Mouse (Mus musculus): ENCODE measurements at regions not wholly inside any gene's neighbourhood (a gene's known extent, or its start where the extent isn't known, plus 50 kb on each side); places are given as distances from the start of the nearest gene placed in this dataset.

DNA sequence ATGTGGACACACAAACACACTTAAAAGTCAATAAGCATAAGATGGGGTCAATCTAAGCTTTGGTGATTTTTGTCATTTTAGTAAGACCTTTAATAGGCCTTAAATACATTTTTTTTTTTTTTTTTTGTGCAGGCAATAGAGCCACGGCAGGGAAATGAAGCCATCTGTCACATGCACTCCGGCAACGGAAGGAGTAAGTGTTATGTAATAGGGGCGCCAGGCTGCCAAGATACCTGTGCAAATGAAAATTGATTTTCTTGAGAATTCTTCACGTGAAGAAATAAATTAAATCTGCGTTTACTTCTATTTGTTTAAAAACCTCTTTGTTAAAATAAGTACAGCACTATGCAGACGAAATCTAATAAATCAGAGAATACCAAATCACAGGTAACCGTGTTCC, 54.6 kb upstream of the Card11 start:
- DNase-seq (ENCODE audit: extremely low spot score, low spot score) = no peak

DNA sequence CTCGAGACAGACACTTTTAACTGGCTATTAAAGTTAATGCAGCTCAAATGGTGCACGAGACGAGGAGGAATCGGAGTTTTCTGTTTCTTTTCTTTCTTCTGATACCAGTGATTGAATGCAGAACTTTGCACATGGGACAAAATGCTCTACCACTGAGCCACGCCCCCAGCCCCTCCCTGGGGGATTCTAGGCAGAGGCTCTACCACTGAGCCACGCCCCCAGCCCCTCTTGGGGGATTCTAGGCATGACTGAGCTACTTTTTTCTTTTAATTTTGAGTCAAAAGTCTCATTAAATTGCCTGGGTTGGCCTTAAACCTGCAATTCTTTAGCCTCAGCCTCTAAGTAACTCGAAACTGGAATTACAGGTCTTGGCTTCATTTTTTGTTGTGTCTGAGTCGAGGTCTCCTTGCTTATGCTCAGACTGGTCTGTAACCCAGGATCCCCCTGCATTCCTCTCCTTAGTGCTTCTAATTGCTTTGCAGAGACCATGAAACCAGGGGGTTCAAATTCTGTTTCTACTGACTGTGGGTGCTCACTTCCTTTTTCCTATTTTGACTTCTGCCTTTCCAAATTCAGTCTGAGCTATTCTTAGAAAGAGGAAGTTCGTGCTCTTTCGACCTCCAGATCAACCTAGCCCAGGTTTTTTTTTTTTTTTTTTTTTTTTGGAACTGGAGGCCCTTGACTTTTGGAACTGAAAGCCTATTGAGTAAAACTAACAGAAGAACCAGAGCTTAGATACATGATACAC, 55.4 kb upstream of the Card11 start:
- DNase-seq (ENCODE audit: extremely low spot score, low spot score) = no peak

DNA sequence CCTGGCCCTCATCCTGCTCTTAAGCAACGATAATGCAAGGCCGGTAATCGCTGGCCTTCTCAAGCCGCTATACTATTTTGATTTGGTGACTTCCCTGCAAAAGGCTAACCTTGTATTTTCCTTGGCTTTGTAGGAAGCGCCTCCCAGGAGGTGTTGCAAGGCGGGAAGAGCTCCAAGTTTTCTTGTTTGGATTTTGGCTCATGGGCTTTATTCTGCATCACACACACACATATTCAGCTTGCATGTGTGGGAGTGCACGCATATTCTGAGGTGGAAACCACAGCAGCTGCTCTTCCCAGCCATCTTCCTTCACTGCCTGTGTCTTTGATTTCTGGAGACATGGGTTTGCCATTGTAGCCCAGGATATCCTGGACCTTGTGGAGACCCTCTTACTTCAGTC, 57.8 kb upstream of the Card11 start:
- DNase-seq (ENCODE audit: extremely low spot score, low spot score) = no peak

DNA sequence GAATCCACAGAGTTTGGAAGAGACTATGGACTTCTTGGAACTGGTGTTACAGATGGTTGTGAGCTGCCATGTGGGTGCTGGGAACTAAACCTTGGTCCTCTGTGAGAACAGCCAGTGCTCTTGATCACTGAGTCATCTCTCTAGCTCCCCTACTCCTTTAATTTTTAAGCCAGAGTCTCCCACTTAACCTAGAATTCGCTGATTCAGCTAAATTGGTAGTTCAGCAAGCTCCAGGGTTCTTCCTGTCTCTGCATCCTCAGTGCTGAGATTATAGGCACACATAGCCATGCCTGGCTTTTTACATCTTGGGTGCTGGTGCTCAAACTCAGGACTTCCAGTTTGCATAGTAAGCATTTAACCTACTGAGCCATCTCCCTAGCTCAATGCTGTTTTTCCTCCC, 58.5 kb upstream of the Card11 start:
- no peak for DNase-seq (ENCODE audit: extremely low spot score, low spot score)

DNA sequence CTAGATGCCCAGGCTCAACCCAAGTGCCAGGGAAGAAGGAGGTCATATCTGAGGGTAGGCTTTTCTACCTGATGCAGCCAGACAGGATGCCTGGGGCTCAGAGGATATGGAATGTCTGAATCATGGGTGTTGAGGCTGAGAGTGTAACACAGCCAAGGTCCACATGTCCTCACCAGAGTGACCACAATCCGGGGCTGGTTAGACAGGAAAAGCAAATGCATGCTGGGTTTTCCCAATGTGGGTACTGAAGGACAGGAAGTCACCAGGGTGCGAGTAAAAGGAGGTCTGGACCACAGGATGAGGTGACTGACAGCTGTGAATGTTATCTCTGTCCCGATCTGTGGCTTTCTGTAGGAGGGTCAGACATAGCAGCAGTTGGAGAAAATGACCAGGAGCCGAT, 61.8 kb upstream of the Card11 start:
- no peak for DNase-seq (ENCODE audit: extremely low spot score, low spot score)

DNA sequence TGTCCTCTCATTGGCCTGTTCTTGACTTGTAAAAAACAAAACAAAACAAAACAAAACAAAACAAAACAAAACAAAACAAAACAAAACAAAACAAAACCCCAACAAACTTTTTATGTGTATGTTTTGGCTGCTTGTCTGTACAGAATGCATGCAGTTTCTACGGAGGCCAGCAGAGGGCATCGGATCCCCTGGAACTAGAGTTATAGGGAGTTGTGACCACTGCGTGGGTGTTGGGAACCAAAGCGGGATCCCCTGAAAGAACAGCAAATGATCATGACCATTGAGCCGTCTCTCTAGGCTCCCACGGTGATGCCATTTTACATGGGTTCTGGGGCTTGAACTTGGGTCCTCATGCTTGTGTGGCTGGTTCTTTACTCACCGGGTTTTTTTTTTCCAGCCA, 67.2 kb upstream of the Card11 start:
- no peak for DNase-seq (ENCODE audit: extremely low spot score, low spot score)

DNA sequence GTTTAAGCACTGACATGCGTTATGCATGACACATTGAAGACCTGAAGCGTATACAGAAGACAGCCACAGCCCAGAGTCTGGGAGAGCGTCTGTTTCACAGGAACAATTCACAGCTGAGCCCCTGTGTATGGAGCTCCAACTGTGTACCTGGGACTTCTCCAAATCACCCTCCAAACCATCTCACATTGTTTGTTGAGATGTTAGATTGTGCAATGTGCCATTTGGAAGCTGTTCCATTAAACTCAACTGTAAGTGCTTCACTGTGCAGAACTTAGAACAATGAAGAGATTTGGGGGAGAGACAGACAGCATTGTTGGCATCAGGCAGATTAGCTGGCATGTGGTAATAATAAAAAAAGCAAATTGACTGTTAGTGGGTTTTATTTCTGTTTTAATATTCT, 74.1 kb upstream of the Card11 start:
- DNase-seq (ENCODE audit: extremely low spot score, low spot score) = no peak

DNA sequence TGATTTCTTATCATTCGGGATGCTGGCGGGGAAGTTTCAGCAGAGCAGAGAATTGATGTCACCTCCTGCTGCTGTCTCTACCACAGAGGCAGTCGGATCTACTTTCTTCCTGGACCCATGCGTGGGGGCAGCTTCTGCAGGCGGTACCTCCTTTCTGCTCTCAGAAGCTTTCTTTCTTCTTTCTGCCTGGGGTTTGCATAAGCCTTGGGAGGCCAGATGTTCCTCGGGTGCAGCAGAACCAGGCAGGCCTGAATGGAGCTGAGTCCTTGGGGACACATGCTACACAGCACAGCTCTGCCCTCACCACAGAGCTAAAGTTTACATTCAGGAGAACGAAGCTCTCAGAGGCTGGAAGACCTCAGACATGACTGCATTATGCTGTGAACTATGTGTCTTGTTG, 75.8 kb upstream of the Card11 start:
- no peak for DNase-seq (ENCODE audit: extremely low spot score, low spot score)

DNA sequence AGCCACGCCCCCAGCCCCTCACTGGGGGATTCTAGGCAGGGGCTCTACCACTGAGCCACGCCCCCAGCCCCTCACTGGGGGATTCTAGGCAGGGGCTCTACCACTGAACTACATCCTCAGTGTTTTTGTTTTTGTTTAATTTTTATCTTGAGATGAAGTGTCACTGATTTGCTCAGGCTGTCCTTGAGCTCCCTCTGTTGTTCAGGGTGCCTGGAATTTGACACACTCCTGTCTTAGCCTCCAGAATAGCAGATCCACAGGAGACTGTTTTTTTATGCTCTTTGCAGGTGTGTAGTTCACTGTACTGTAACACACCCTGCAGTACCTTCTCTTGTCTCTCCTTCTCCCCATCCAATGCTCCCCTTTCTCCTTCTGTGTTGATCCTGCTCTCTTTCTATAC, 76.6 kb upstream of the Card11 start:
- DNase-seq (ENCODE audit: extremely low spot score, low spot score) = no peak

DNA sequence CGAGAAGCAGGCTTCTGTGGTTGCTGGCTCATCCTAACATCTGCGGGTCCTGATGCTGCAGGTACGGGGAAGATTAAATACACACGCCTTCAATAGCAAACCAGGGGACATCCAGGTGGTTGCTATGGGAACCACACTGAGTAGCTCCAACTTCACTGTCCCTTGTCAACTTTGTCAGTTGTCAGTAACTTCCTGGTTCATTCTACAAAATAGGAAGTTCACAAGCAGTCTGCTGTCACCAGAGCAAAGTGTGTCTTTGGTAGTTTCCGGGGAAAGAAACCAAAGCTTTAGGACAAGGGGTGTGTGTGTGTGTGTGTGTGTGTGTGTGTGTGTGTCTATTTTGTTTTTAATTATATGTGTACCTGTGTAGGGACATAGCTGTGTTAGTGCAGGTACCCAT, 80.5 kb upstream of the Card11 start:
- no peak for DNase-seq (ENCODE audit: extremely low spot score, low spot score)

DNA sequence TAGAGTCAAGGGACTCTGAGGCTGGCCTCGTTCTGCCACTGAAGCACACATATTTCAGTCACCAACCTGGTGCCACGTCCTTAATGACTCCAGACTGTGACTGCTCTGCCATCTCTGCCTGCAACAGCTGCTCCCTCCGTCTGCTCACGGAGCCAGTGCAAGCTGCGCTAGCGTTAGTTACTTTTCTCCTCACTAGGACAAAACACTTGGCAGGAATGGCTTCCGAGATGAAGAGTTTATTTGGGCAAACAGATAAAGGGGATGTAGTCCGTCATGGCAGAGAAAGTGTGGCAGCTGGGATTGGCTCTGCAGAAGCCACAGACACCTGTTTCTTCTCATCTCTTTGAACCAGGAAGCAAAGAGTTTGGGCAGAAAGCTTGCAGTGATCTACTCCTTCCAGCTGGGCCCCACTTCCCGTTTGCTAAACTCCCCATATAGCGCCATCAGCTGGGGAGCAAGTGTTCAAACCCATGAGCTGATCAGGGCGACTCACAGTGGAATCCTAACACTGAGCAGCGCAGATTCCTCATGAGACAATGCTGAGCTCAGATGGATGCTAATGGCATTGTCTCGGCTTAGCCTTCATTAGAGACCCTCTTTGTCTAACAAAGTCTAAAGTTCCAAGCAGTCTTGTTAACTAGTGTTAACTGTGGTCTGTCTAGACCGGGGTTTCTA, 83.8 kb upstream of the Card11 start:
- DNase-seq (ENCODE audit: extremely low spot score, low spot score) = no peak

DNA sequence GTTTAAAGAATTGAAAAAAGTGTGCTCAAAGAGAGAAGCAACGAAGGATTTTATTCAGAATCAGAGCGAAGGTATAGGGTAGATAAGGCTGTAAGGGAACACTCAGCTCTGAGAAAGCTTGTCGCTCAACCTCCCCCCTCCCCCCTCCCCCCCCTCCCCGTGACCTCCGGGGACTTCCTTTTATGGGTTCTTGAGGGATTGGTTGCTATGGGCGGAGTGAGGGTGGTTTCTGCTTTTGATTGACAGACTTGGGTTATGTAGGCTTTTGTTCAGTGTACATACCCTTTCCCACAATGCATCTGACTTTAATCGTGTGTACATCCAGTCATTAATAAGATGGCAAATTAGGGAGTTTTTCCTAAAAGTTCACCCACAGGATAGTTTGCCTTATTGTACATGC, 84.4 kb upstream of the Card11 start:
- DNase-seq (ENCODE audit: extremely low spot score, low spot score) = no peak

DNA sequence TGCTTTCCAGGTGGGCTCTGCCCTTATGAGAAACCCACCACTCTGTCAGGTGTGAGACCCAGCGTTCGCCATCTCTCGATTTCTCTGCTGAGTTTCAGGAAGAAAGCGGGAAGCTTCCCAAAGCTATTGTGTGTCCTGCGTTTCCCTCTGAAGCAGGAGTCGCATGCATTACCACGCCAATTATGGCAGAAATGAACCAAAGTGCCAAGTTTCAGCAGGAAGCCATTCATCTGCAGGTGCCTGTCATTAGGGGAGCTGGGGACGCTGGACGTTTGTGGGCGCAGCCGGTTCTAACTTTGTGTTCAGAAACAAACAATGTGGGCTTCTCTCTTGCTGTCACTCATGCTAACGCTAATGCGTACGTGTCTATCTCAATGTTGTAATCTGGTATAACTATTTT, 91.3 kb upstream of the Card11 start:
- no peak for DNase-seq (ENCODE audit: extremely low spot score, low spot score)

DNA sequence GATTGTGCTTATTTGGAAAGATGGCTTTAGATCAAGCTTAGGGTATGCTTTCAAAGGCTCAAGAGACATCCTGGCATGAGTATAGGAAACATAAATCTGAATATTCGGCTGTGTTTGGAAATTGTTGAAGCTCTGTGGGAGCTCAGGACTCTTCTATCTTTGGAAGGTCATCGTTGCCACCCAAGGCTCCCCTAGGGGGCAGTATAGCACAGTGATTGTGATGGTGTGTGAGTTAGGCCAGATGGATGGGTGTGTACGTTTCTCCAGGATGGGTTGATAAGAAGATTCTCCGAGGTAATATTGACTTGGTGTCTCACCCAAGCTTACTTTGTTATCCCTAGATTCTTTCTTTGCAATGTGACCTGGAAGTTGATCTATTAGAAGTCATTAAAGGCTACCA, 93.3 kb upstream of the Card11 start:
- peak; percentile 42 for DNase-seq (ENCODE audit: extremely low spot score, low spot score)

DNA sequence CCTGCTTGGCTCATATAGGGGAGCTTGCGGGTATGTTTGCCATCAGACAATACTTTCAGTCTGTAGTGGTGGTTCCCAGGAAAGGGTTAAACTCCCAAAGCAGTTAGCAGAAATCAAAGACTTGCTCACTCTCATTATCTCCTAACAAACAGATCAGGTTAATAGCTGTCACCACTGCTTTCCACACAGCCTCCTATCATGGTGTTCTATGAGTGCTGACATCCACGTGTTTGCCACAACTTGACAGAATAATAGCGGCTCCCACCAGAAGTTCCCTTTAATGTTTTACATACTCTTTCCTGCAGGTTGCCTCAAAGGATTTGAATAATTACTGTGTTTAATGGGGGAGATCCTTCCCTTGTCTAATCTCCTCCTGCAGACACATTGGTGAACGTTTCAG, 97.5 kb upstream of the Card11 start:
- no peak for DNase-seq (ENCODE audit: extremely low spot score, low spot score)

DNA sequence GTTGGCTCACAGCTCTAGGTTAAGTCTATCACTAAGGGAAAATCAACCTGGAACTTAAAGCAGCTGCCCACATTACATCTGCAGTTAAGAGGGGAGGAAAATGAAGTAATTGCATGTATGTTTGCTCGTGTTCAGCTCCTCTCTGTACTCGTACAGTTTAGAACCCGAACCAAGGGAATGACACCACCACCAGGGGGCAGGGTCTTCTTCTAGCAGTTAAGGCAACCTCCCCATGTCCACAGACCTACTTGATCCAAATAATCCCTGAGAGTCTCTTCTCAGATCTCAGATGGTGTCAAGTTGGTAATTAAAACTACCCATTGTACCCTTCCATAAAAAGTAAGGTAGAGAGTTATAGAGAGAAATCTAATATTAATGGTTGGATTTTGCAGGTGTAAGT, 111.3 kb upstream of the Card11 start:
- no peak for DNase-seq (ENCODE audit: extremely low spot score, low spot score)

DNA sequence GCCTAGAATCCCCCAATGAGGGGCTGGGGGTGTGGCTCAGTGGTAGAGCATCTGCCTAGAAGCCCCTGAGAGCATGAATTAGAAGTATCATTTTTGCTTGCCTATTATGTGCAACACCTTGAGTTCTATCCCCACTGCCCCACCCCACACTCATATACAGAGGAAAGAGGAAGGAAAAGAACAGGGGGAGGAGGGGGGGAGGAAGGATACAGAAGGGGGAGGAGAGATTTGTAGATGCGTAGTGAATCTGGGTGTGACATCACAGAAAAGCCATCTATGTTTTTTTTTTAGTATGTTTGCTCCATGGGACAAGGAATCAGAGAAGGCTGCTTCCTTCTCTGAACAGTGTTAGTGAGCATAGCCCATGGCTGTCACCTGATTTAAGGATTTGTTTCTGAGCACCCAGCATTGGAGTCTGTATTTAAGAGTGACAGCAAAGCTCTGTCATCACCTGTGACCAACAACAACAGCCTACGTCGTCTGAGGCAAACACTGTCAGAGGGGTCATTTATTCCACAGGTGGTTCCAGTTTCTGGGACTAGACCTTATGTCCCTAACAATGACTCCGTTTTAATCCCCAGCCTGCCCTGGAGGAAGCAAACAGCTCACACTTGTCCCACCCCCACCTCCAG, 115.0 kb upstream of the Card11 start:
- DNase-seq (ENCODE audit: extremely low spot score, low spot score) = no peak

DNA sequence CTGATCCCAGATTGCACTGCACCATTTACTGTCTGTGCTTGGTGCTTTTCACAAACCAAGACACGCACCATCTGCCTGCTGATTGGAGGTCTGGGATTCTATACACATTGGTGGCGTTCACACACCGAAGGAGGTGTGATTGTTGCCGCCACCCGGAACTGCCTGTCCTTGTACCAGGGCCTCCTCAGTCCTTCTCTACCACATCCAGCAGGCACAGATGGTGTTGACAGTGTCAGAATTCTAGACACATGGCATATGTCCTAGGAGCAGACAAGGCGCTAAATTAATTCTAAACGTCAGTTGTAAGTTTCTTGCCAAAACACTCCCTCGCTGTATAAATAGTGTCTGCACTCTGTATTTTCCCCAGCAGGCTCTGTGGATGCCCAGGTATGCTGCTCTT, 115.6 kb upstream of the Card11 start:
- no peak for DNase-seq (ENCODE audit: extremely low spot score, low spot score)

DNA sequence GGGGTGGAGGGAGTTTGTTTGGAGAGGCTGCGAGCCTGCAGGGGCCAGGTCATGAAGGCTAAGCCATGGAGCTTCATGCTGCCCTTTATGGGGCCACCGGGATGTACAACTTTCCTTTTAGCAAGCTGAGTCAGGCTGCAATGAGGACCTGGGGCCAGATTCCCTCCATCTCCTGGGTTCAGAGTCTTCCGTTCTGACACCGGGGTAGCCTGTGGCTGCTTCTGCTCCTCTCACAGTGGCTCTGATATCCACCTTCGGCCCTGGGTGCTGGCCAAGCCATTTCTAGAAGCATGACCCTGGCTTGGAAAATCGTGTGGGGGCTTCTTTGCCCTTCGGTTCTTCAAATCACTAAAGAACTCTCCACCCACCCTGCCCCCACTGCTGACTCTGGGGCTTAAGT, 115.4 kb upstream of the Sdk1 start:
- no peak for DNase-seq (ENCODE audit: extremely low spot score, low spot score)

DNA sequence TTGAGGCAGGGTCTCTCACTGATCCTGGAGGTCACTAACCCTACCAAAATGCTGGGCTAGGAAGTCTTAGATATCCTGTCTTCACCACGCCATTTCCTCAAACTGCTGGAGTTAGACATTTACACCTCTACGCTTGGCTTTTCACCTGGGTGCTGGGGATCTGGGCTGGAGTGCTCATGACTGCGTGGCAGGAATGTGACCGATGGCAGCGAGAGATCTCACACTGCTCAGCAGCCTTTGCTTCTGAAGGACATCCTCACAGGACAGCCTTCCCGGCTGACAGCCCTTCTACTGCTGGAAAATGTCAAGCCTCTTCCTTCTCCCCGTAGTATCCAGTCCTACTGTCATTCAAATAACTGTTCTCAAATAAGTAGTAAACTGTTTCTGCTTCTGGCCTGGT, 114.8 kb upstream of the Sdk1 start:
- DNase-seq (ENCODE audit: extremely low spot score, low spot score) = no peak

DNA sequence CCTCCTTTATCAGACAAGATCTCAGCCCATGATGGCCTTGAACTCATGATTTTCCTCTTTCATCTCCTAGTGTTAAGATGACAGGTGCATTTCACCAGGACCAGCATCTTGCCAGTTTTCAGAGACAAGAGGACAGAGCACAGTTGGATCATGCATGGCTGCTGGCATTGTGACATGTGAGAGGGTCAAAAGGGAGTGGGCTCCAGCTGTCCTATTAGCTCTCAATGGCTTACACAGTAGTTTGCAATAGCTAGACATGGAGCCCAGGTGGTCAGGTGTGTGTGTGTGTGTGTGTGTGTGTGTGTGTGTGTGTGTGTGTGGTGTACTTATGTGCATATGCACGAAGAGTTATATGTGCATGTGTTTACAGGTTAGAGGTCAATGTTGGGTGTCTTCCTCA, 110.3 kb upstream of the Sdk1 start:
- DNase-seq (ENCODE audit: extremely low spot score, low spot score) = no peak

DNA sequence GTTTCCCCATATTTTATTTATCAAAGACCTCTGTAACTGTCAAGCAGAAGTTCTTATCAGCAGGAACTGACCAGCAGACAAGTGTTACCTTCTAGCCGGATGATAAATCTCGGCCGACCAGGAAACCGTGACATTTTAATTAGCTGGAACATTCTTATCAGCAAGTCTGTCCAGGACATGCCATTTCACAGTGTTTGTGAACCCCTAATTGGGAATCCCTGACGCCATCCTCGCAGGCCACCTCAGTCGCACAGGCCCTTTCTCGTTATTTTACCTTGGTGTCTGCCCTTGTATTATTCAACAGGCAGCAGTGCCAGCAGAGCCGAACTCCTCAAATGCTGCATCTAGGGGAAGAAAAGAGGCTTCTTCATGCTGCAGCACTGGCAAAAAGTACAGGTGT, 109.4 kb upstream of the Sdk1 start:
- no peak for DNase-seq (ENCODE audit: extremely low spot score, low spot score)

DNA sequence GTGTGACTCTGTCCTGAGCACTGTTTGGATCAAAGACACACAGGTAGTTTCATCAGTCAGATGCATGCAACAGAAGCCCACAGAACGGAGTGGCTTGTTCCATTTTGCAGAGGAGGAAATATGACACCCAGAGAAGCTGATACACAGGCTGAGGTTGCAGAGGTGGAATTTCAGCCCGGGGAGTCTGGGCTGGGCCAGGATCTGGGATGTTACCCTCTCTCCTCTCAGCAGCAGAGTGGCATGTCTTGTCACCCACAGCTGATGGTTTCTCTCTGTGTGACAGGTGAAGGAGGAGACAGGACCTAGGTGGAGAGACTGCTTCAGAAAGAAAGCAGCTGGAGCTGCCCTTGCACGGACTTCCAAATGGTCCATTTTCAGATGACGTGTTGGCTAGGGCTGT, 105.1 kb upstream of the Sdk1 start:
- no peak for DNase-seq (ENCODE audit: extremely low spot score, low spot score)
